Mouse (Mus musculus) midbrain, embryonic 11.5 days (tissue): Measurements from ENCODE around the gene Sp7. TPM values are rescaled to one million over a fixed set of nuclear protein-coding genes. Genes with fewer than 3 reads are reported as not detected.

ENCODE experiments used
- ATAC-seq: fragments of 200-750 bp; cut with Nextera tagmentation; 2 replicates; pipeline ENCODE4 v1.8.0; 2017; ENCODE audit warnings: moderate TSS enrichment, moderate library complexity; ENCODE audit not compliant: low FRiP score
- DNase-seq: peaks from one replicate; pipeline ENCODE4 v3.0.0; 2015; ENCODE audit warnings: low spot score; ENCODE audit errors: missing footprints
- H3K27ac ChIP-seq: fragments of 300-500 bp; sonication (generic); 2 replicates; pipeline ENCODE4 v1.5.1; 2014; ENCODE audit warnings: low read depth, low read length
- H3K27me3 ChIP-seq: fragments of 300-500 bp; sonication (generic); 2 replicates; pipeline ENCODE4 v1.6.1; 2014; ENCODE audit warnings: mild to moderate bottlenecking, low read length, moderate library complexity, mixed read lengths; ENCODE audit not compliant: control insufficient read depth, insufficient read depth
- H3K36me3 ChIP-seq: fragments of 300-500 bp; sonication (generic); 2 replicates; pipeline ENCODE4 v1.6.1; 2014; ENCODE audit warnings: mild to moderate bottlenecking, low read length, moderate library complexity, mixed read lengths; ENCODE audit not compliant: control insufficient read depth, insufficient read depth
- H3K4me1 ChIP-seq: fragments of 300-500 bp; sonication (generic); 2 replicates; pipeline ENCODE4 v1.6.1; 2014; ENCODE audit warnings: low read length; ENCODE audit not compliant: control insufficient read depth, insufficient read depth
- H3K4me2 ChIP-seq: fragments of 300-500 bp; sonication (generic); 2 replicates; pipeline ENCODE4 v1.6.1; 2014; ENCODE audit warnings: mild to moderate bottlenecking, moderate library complexity
- H3K4me3 ChIP-seq: fragments of 300-500 bp; sonication (generic); 2 replicates; pipeline ENCODE4 v1.5.1; 2014; ENCODE audit warnings: low read depth, low read length
- H3K9ac ChIP-seq: fragments of 300-500 bp; sonication (generic); 2 replicates; pipeline ENCODE4 v1.6.1; 2014; ENCODE audit warnings: low read length
- H3K9me3 ChIP-seq: fragments of 300-500 bp; sonication (generic); 2 replicates; pipeline ENCODE4 v1.6.1; 2016; ENCODE audit warnings: low read length; ENCODE audit not compliant: control insufficient read depth
- WGBS: fragments of 180-500 bp; shearing (Covaris S2); extraction: QIAGEN DNeasy Blood & Tissue Kit; methylation state at CpG from one replicate; pipeline ENCODE4 v1.1.7; 2014; 5-methylcytosine and 5-hydroxymethylcytosine counted together
- polyA plus RNA-seq: library from polyadenylated mRNA; unstranded; fragments of >200 nt; fragmentation: Nextera tagmentation; extraction: Ambion mirVana; gene quantifications from 2 replicates; pipeline ENCODE4 v1.2.1, GENCODE M21; 2014

Sp7 gene
- polyA plus RNA-seq, 1 experiment from 2014 or later = 0.51 TPM

- H3K9me3 ChIP-seq = no peaks in the 10 kb centered on the region
- no peak for ATAC-seq
- peaks cover 4% of the 10 kb centered on the region for H3K27me3 ChIP-seq
- no peak overlapping the region for H3K4me3 ChIP-seq
- H3K4me2 ChIP-seq = no peak overlapping the region
- H3K4me1 ChIP-seq = peaks cover 18% of the 10 kb centered on the region
- H3K9ac ChIP-seq = no peak overlapping the region; the same call in 1 of the 2 replicates
- WGBS = 7% methylated on average over 10 of the region's 10 CpGs
- H3K27ac ChIP-seq = no peak overlapping the region
- no peaks in the 10 kb centered on the region for H3K36me3 ChIP-seq
- DNase-seq = no peak
These were observed 3.7 kb upstream of the Sp7 start for GRCm38 (mm10) chr15:102370727-102371126.

GRCm38 (mm10) chr15:102369972-102370371 lies 3.0 kb upstream of the Sp7 start:
- H3K4me3 ChIP-seq = no peak overlapping the region
- WGBS = 10% methylated on average over 13 of the region's 13 CpGs

GRCm38 (mm10) chr15:102366238-102366637 lies 744 bp downstream of the Sp7 start:
- peak overlapping the region; percentile 36 for H3K9ac ChIP-seq
- 0 out of 2 replicates have a peak overlapping the region, but pooled peaks have one; percentile 14 for H3K4me3 ChIP-seq
- no peak for DNase-seq
- H3K27ac ChIP-seq = no peak overlapping the region
- peak overlapping the region; percentile 47 for H3K4me2 ChIP-seq
- ATAC-seq = no peak
- peaks cover 11% of the 10 kb centered on the region for H3K27me3 ChIP-seq
- H3K36me3 ChIP-seq = no peaks in the 10 kb centered on the region
- peaks cover 19% of the 10 kb centered on the region for H3K4me1 ChIP-seq
- WGBS = 1% methylated on average over 7 of the region's 7 CpGs
- no peaks in the 10 kb centered on the region for H3K9me3 ChIP-seq

More at GRCm38 (mm10) chr15:102369972-102370371, 3.0 kb upstream of the Sp7 start:
- H3K27ac ChIP-seq = no peak overlapping the region
- no peak for ATAC-seq
- peaks cover 7% of the 10 kb centered on the region for H3K27me3 ChIP-seq
- no peak for DNase-seq
- no peaks in the 10 kb centered on the region for H3K9me3 ChIP-seq
- peaks cover 19% of the 10 kb centered on the region for H3K4me1 ChIP-seq
- no peaks in the 10 kb centered on the region for H3K36me3 ChIP-seq
- H3K4me2 ChIP-seq = no peak overlapping the region
- no peak overlapping the region; the same call in 1 of the 2 replicates for H3K9ac ChIP-seq

GRCm38 (mm10) chr15:102364678-102365077 lies 2.3 kb downstream of the Sp7 start:
- no peak overlapping the region for H3K9ac ChIP-seq
- ATAC-seq = no peak
- H3K9me3 ChIP-seq = no peaks in the 10 kb centered on the region
- 98% methylated on average over 1 of the region's 1 CpGs for WGBS
- no peaks in the 10 kb centered on the region for H3K36me3 ChIP-seq
- H3K27ac ChIP-seq = no peak overlapping the region
- H3K4me2 ChIP-seq = no peak overlapping the region
- peaks cover 8% of the 10 kb centered on the region for H3K4me1 ChIP-seq
- no peak overlapping the region for H3K4me3 ChIP-seq
- DNase-seq = no peak
- H3K27me3 ChIP-seq = peaks cover 9% of the 10 kb centered on the region; the same call in 1 of the 2 replicates

GRCm38 (mm10) chr15:102362648-102363047 lies 4.3 kb downstream of the Sp7 start:
- Histone ChIP-seq H3K9ac (no peak overlapping the region; the same call in 1 of the 2 replicates), H3K27me3 (peaks cover 25% of the 10 kb centered on the region), H3K4me2 (peak overlapping the region; percentile 30; the same call in 1 of the 2 replicates), H3K9me3 (no peaks in the 10 kb centered on the region), H3K4me3 (no peak overlapping the region), H3K27ac (no peak overlapping the region), H3K4me1 (peaks cover 19% of the 10 kb centered on the region), H3K36me3 (no peaks in the 10 kb centered on the region)
- no peak for DNase-seq
- ATAC-seq = no peak
- WGBS = 8% methylated on average over 14 of the region's 14 CpGs

- no peak for ATAC-seq
These were observed 8.1 kb downstream of the Sp7 start for GRCm38 (mm10) chr15:102358834-102359233.

GRCm38 (mm10) chr15:102358126-102358525 lies 8.9 kb downstream of the Sp7 start:
- H3K36me3 ChIP-seq = no peaks in the 10 kb centered on the region
- H3K4me2 ChIP-seq = peak overlapping the region; percentile 29
- H3K27me3 ChIP-seq = peaks cover 27% of the 10 kb centered on the region
- ATAC-seq (no peak), DNase-seq (peak; percentile 92)
- no peaks in the 10 kb centered on the region for H3K9me3 ChIP-seq
- peak overlapping the region; percentile 6; the same call in 1 of the 2 replicates for H3K4me3 ChIP-seq
- peaks cover 28% of the 10 kb centered on the region for H3K4me1 ChIP-seq
- WGBS = 4% methylated on average over 25 of the region's 25 CpGs
- no peak overlapping the region for H3K27ac ChIP-seq
- H3K9ac ChIP-seq = no peak overlapping the region

More at GRCm38 (mm10) chr15:102358834-102359233, 8.1 kb downstream of the Sp7 start:
- DNase-seq = no peak
- no peak overlapping the region for H3K27ac ChIP-seq
- H3K9ac ChIP-seq = no peak overlapping the region
- peaks cover 28% of the 10 kb centered on the region for H3K4me1 ChIP-seq
- H3K4me2 ChIP-seq = no peak overlapping the region
- 26% methylated on average over 5 of the region's 5 CpGs for WGBS
- H3K27me3 ChIP-seq = peaks cover 31% of the 10 kb centered on the region
- H3K9me3 ChIP-seq = no peaks in the 10 kb centered on the region
- H3K36me3 ChIP-seq = no peaks in the 10 kb centered on the region
- no peak overlapping the region for H3K4me3 ChIP-seq

GRCm38 (mm10) chr15:102356501-102357325 lies 10.3 kb downstream of the Sp7 start:
- H3K4me1 ChIP-seq = peaks cover 28% of the 10 kb centered on the region
- H3K4me2 ChIP-seq = peak overlapping the region; percentile 96
- ATAC-seq (no peak), DNase-seq (peak; percentile 95)
- H3K27ac ChIP-seq = no peak overlapping the region
- 12% methylated on average over 16 of the region's 16 CpGs for WGBS
- peak overlapping the region; percentile 86 for H3K9ac ChIP-seq
- H3K36me3 ChIP-seq = no peaks in the 10 kb centered on the region
- H3K27me3 ChIP-seq = peaks cover 27% of the 10 kb centered on the region
- no peaks in the 10 kb centered on the region for H3K9me3 ChIP-seq
- peak overlapping the region; percentile 51 for H3K4me3 ChIP-seq

GRCm38 (mm10) chr15:102355871-102356441 lies 11.0 kb downstream of the Sp7 start:
- ATAC-seq (peak; percentile 75), DNase-seq (peak; percentile 96)
- Histone ChIP-seq H3K9me3 (no peaks in the 10 kb centered on the region), H3K27me3 (peaks cover 27% of the 10 kb centered on the region), H3K36me3 (no peaks in the 10 kb centered on the region), H3K9ac (peak overlapping the region; percentile 86), H3K4me1 (peaks cover 28% of the 10 kb centered on the region), H3K4me2 (peak overlapping the region; percentile 96), H3K4me3 (peak overlapping the region; percentile 51), H3K27ac (peak overlapping the region; percentile 70)
- under 1% methylated on average over 38 of the region's 38 CpGs for WGBS
